Mouse (Mus musculus) megakaryocyte-erythroid progenitor cell, adult 5 weeks (primary cell): ENCODE measurements around the gene Chmp6. TPM values are rescaled to one million over a fixed set of nuclear protein-coding genes. Genes with fewer than 3 reads are reported as not detected.

Experiments used
- polyA plus RNA-seq: library from polyadenylated mRNA; stranded (reverse); fragments of >175 nt; gene quantifications from 2 replicates; pipeline ENCODE4 v1.2.3, GENCODE M21; 2012

Gene Chmp6
- polyA plus RNA-seq = 59.2 and 83.5 TPM in 2 replicates

DNA sequence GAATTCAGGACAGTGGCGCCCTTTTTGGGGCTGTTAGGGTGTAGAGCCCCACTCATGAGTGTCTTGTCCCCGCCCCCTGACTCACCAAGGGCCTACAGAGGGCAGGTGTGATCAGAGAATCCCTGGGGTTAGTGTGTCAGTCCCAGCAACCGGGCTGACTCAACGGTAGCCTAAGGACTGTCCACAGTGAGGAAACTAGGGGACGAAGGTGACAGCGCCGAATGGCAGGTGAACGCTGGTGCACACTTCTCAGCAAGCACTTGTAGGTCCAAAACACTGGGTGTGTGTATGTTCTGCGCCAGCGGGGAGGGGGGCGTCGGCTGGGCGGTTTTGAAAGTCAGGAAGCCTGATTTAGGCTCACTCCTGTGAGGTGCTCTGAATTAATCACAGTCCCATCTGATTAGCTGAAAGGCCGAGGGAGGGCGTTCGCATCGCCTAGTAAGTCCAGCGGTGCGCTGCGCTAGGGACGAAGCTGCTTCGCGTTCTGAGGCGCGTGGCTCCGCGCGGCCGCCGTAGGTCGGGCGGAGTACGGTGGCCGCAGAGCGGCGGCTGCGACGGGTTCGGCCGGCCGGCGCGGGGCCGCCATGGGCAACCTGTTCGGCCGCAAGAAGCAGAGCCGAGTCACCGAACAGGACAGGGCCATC is at the start of gene Chmp6:
Gene Chmp6, plus strand, starts transcription at position 151 of the 644 bp plus-strand sequence.

GRCm38 (mm10) chr11:119942727-119943427 is 29.6 kb downstream of the Chmp6 start, which contains the start of gene Baiap2:
Gene Baiap2, plus strand, starts transcription at chr11:119942763.

Other genes starting within 250 kb of the Chmp6 start
- gene Baiap2, start 29.3 kb downstream of the Chmp6 start, polyA plus RNA-seq = 70.3 and 77.6 TPM in 2 replicates
- 10.1 and 24.2 TPM in 2 replicates for gene Aatk, start 133.7 kb downstream of the Chmp6 start, polyA plus RNA-seq
- 35.0 and 58.1 TPM in 2 replicates for gene Cep131, start 173.4 kb downstream of the Chmp6 start, polyA plus RNA-seq
- 28.5 and 28.8 TPM in 2 replicates for gene Tepsin, start 185.3 kb downstream of the Chmp6 start, polyA plus RNA-seq
- gene Ndufaf8, start 185.5 kb downstream of the Chmp6 start, polyA plus RNA-seq = 86.0 and 106 TPM in 2 replicates
- gene Slc38a10, start 237.9 kb downstream of the Chmp6 start, polyA plus RNA-seq = 133 and 176 TPM in 2 replicates